Mouse (Mus musculus) thymus, adult 2 months (tissue): Measurements from ENCODE around the gene Wdr70.

Experiments
- CTCF ChIP-seq: fragments of 200-500 bp; IDR thresholded peaks from 2 replicates; pipeline ENCODE4 v1.5.1; 2012; ENCODE audit warnings: mild to moderate bottlenecking, control low read depth, low read length, moderate library complexity, borderline replicate concordance; ENCODE audit not compliant: control insufficient read depth, poor library complexity, insufficient read depth; ENCODE audit errors: extremely low read depth
- POLR2A ChIP-seq: fragments of 200-500 bp; IDR thresholded peaks from 2 replicates; pipeline ENCODE4 v1.6.1; 2012; ENCODE audit warnings: mild to moderate bottlenecking, low read length, control low read depth, moderate library complexity; ENCODE audit not compliant: control insufficient read depth, poor library complexity, insufficient read depth; ENCODE audit errors: extremely low read depth

DNA sequence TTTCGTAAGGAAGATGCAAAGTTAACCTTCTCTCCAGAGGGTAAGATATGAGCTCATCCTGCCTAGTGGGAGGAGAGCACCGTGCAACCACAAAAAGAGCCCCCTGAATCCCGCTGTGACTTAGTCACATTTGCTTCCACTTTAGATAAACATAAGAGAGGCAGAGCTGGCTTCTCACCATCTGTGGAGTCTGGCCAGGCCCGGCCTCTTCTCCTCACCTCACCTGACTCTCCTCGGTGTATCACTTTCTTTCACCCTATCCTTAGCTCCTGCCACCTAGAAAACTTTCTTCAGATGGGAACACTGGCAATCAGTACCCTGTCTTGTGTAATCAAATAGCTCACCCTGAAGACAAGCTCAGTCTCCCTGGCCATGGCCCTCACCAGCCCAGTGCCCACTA lies 240.2 kb downstream of the Wdr70 start:
- TF ChIP-seq POLR2A (no peak), CTCF (no peak)
